Mouse (Mus musculus) heart, postnatal 36 days (tissue): ENCODE measurements around the gene Klhl29. TPM values are rescaled to one million over a fixed set of nuclear protein-coding genes. Genes with fewer than 3 reads are reported as not detected.
A peak's percentile ranks its signal among the peaks of the same experiment; 100 is the strongest.

Source experiments
- DNase-seq, 2 experiments: peaks; one replicate each; pipeline ENCODE4 v3.0.0; 2021 to 2022
- intact Hi-C: fragments of 180-260 bp; cut with DNase I; formaldehyde crosslinking; loops from one replicate; pipeline ENCODE4 v1.15.1; 2025
- total RNA-seq, 2 experiments: library from RNA; stranded (reverse); gene quantifications; 2 replicates each; pipeline ENCODE4 v1.2.3; 2021

The Klhl29 gene
- total RNA-seq, 2 experiments from 2014 or later: 0.28 to 0.38 TPM

DNA sequence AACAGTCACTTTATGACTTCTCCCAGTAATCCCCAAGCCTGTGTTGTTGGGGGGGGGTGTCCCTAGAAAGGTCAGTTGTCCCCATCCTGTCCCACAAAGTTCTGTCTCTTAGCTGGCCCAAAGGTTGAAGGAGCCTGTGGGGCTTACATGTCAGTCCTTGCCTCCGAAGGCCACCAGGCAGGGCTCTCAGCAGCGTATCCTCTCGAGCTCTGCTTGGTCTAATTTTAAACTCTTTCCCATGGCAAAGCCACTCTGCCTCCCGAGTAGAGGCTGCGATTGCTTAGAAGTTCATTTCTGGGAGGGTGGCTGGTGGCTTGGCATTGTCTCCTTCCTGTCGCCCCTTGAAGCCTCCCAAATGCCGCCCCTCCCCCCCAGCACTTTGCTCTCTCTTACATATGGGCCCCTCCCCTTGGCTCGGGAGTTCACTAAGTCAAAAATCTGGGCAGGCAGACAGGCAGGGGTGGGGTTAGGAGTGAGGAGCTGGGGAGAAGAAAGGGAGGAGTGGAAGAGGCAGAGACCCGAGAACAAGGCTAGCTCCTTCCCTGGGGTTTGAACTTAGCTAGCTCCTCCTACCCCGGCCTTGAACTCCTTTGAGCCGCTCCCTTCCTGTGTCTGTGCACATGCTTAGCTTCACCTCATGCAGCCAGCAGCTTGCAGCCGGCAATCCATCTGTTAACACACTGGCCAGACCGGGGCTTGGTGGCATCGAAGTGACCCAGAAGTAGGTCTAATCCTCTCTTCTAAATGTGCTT, 183.7 kb downstream of the Klhl29 start:
- intact Hi-C loops: loop anchor here (5.0 kb wide), 1 partner anchor 55 kb away; no protein-coding TSS in a partner anchor
- DNase-seq: peak; percentile 57 to 60

DNA sequence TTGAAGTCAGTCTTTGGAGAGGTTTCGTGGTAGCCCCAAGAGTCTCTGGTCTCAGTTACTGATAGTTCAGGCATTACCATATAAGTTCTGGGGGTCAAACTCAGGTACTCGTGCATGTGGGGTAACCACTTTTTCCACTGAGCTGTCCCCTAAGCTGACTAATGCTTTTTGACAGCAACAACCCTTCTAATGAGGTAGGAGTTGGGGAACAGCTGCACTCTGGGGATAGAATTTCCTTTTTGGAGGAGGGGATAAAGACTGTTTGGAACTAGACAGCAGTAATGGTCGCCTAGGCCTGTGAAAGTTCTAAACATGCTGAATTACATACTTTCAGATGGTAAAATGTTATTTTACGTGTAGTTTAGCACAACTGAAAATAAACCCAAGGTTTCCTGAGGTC, 184.3 kb downstream of the Klhl29 start:
- intact Hi-C loops: loop anchor here (5.0 kb wide), 1 partner anchor 56 kb away; no protein-coding TSS in a partner anchor
- DNase-seq: no peak

DNA sequence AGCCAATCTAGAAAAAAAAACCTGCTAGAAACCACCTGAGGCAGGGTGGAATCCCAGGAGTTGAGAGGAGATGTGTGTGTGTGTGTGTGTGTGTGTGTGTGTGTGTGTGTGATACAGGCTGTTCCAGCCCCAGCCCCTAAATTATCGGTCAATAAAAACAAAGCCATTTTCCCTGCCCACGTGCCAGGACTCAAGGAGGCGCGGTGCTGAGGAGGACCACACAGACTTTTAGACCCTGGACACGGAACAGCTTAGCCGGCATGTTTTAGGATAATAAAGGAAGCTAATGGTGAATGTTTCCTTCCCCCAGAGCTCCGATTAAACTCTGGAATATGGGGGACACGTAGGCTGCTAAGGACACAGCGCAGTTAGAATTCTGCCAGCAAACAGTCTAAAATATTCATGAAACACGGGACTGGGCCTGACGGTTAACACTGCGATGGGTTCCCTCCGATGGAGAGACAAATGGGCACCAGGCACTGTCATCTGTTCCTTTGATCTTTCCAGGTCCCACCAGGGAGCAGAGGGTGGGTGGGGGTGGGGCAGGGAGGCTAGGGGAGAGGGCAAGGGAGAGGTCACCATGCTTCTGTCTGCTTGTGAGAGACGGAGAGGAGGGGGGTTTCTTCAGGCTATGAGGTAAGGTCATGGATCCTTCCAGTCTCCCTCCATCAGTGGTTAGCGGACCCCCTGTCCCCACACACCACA, 185.9 kb downstream of the Klhl29 start:
- DNase-seq: no peak
- intact Hi-C loops: loop anchor here (5.0 kb wide), 1 partner anchor 58 kb away; no protein-coding TSS in a partner anchor

DNA sequence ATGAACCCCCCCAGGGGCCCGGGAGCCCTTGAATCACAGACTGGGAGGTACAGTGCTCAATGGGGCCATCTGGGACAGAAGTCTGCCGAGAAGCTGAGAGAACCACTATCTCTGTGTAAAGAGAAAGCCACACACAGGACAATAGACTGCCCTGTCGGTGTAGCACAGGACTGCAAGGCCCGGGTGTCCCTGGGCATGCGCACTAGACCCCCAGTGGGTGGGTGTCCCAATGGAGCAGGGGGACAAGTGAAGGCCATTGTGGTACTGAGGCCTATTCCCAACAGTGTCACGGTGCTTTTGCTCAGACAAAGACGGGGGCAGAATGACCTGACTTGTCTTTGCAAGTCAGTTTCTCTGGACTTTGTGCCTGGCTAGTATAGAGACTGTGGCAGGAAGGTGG, 186.6 kb downstream of the Klhl29 start:
- intact Hi-C loops: no loop called here
- DNase-seq: no peak

DNA sequence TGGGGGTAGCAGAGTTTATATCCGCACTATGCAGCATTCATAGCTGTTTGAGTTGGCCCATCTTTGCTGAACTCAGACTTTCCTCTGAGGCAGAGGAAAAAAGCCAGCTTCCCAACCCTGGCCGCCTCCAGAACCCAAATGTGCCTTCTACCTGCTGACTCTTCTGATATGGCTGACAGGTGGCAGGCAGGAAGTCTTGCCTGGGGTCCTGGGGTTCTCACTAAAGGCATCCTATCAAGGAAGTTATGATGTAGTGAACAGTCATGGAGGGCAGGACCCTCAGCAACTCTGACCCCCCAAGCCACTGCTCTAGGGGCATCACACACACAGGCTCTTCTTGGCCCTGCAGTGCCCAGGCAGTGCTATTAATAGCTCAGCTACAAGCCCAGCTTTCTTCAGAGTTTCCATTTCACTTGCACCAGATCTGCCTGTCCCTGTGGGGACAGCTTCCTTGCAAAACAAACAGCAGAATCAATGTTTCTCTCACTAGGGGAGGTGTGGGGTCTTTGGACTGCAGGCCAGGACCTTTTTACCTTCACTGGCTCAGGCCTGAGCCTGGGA, 187.6 kb downstream of the Klhl29 start:
- intact Hi-C loops: no loop called here
- peak in 1 of 2 experiments; percentile 26 for DNase-seq

- no peak for DNase-seq
- intact Hi-C loops: no loop called here
Measured at GRCm38 (mm10) chr12:5186645-5187044, 188.8 kb downstream of the Klhl29 start.

- DNase-seq: no peak
- intact Hi-C loops: no loop called here
Measured at GRCm38 (mm10) chr12:5185603-5186002, 189.9 kb downstream of the Klhl29 start.

GRCm38 (mm10) chr12:5182586-5182985, 192.9 kb downstream of the Klhl29 start:
- intact Hi-C loops: no loop called here
- no peak for DNase-seq

- intact Hi-C loops: no loop called here
- no peak for DNase-seq
Measured at GRCm38 (mm10) chr12:5182165-5182564, 193.3 kb downstream of the Klhl29 start.

DNA sequence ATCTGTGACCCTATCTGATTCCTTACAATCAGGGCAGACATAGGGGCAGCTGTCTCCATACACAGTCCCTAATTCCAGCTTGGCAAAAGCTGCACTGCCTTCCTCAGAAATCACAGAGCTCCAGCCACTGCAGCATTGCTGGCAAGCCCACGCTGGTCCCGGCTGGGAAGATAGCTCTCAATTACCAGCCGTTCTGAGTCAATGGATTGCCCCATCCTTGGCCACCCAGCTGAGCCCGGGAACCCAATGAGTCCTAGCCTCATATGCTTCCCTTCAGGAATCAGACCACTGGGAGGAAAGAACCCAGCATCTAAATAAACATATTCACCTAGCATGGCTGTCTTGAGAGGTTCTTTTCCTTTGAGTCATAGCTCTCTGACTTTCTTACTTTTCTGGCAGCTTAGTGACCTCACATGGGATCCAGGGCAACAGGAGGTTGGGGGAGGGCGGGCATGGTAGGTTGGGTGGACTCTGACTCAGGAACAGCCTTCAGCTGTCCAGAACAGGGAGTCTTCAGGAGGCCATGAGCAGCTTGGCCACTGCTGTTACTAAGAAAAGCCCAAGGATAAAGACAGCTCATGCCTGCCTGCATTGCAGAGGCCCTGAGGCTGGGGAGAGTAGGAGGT, 198.7 kb downstream of the Klhl29 start:
- intact Hi-C loops: no loop called here
- DNase-seq: no peak

DNA sequence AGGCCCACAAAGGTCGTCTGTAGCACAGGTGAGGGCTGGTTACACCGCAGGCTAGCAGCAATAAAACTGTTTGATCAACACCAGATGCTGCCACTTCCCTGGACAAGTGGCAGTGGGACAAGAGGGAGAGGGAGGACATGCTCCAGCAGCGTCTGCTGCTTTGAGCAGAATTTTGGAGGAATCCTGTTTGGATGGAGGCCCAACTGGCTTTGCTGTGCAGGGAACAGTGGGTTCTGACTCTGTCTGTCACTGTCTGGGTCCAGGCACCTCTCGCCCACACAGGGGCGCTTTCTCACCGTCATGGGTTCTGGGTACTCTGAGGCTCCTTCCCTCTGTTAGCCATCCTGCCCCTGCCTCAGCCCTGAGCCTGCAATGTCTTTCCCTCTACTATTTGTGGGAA, 209.3 kb downstream of the Klhl29 start:
- intact Hi-C loops: no loop called here
- no peak for DNase-seq

DNA sequence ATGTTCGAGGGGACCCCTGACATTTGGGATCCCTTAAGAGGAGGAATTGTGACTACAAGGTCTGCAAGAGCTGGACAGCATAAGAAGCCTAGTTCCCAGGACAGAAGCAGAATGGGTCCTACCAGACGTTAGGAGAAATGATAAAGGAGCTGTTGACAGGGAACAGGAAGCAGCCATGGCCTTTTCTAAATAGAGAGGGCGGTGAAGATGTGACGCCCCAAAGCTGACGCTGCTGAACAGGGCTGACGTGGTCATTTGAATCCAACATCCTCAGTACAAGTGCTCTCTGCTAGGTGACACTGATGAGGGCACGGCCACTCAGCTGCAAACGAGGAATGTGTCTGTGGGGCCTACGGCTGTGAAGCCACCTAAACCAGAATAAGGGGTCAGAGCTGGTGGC, 210.1 kb downstream of the Klhl29 start:
- intact Hi-C loops: no loop called here
- no peak for DNase-seq

DNA sequence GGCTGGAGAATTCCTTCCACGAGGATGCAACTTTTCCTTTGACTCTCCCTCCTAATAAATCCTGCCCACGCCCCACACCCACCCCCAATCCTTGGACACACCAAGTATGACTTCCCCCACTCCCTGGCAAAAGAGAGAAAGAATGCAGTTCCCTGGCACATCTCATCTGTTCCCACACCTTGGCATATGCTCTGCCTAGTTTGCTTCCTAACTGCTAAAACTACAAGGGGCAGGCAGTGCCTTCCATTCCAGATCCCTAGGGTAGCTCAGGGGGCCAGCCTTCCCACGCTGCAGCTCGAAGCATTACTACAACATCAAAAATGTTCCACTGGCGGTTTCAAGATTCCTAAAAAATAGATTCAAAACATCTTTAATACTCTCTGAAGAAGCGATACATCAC, 212.8 kb downstream of the Klhl29 start:
- intact Hi-C loops: no loop called here
- DNase-seq: no peak

DNA sequence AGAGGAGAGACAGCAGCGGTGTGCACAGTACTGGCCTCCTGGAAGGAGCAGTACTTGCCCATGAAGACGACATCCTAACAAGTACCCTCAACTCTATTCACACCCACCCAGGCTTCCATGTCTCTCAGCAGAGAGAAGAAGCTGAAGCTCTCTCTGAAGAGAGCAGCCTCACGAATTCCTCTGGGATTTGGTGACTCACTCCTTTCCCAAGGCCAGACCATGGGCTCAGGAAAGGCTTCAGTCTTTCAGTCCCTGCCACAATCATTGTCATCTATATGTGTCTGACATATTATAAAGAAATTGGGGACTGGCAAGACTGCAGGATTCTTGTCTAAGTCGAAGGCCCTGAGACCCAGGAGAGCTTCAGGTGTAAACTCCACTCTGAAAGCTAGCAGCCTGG, 213.9 kb downstream of the Klhl29 start:
- intact Hi-C loops: no loop called here
- DNase-seq: no peak

DNA sequence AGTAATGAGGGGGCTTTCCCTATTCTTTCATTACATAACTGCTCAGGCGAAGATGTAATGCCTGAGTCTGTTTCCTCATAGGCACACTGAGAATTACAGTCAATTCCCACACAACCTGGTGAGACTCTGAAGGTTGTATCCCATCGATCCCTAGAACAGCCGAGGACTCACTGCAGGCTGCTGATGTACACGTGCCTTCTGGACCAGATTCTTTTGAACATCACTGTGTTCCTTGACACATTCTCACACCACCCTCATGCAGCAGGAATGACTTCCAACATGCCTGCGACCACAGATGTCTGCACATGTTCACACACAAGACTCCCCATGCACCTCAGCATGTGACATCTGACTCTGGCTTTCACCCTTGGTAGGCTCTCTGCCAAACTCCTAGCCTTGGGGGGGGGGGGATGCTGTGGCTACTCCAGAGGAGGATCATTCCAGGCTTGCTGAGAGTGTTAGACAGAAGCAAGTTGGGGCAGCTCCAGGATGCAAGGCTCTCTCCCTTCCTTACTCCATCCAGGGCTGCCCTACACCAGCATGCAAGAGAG, 217.5 kb downstream of the Klhl29 start:
- no peak for DNase-seq

GRCm38 (mm10) chr12:5157021-5157681, 218.3 kb downstream of the Klhl29 start:
- no peak for DNase-seq
- intact Hi-C loops: no loop called here

More for the DNA sequence above, 217.5 kb downstream of the Klhl29 start:
- intact Hi-C loops: no loop called here

GRCm38 (mm10) chr12:5155177-5155576, 220.3 kb downstream of the Klhl29 start:
- DNase-seq: no peak
- intact Hi-C loops: no loop called here

DNA sequence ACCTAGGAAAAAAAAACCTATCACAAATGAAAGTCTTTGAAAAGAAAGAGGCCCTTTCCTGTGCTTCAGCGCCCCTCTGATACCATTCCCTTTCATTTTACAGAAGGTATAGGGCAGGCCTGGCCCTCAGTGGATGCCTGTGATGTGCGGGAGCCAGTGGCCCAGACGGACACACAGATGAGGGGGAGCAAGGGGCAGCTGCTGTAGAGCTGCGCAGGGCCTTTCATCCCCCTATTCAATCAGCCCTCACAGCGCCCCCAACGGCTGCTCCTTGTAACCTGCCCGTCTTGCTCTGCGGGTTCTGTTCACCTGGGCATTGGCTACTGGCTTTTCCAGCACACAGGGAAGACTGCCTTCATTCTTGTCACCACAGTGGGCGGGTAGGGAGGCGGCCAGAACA, 223.6 kb downstream of the Klhl29 start:
- DNase-seq: no peak
- intact Hi-C loops: no loop called here

GRCm38 (mm10) chr12:5147346-5148035, 228.0 kb downstream of the Klhl29 start:
- intact Hi-C loops: no loop called here

More at GRCm38 (mm10) chr12:5147346-5148035, 228.0 kb downstream of the Klhl29 start:
- no peak for DNase-seq
